Mouse (Mus musculus) liver, postnatal 0 days (tissue): Measurements from ENCODE around the gene Acoxl. TPM values are rescaled to one million over a fixed set of nuclear protein-coding genes. Genes with fewer than 3 reads are reported as not detected.

Experiments
- ATAC-seq: fragments of 200-750 bp; cut with Nextera tagmentation; 2 replicates; pipeline ENCODE4 v1.8.0; 2017; ENCODE audit warnings: mild to moderate bottlenecking, moderate library complexity
- DNase-seq: peaks from one replicate; pipeline ENCODE4 v3.0.0-alpha.2; 2016
- H3K27ac ChIP-seq: fragments of 300-500 bp; sonication (generic); 2 replicates; pipeline ENCODE4 v1.5.1; 2014; ENCODE audit warnings: antibody characterized with exemption, moderate library complexity, mild to moderate bottlenecking, low read depth
- H3K27me3 ChIP-seq: fragments of 300-500 bp; sonication (generic); 2 replicates; pipeline ENCODE4 v1.6.1; 2014; ENCODE audit warnings: low read length, control low read depth, mixed read lengths; ENCODE audit not compliant: insufficient read depth
- H3K36me3 ChIP-seq: fragments of 300-500 bp; sonication (generic); replicated peaks from 2 replicates; pipeline ENCODE4 v1.6.1; 2014; ENCODE audit warnings: mild to moderate bottlenecking, control low read depth, low read length, moderate library complexity, mixed read lengths; ENCODE audit not compliant: insufficient read depth
- H3K4me1 ChIP-seq: fragments of 300-500 bp; sonication (generic); 2 replicates; pipeline ENCODE4 v1.6.1; 2014; ENCODE audit warnings: antibody characterized with exemption, mild to moderate bottlenecking, control low read depth; ENCODE audit not compliant: insufficient read depth
- H3K4me2 ChIP-seq: fragments of 300-500 bp; sonication (generic); 2 replicates; pipeline ENCODE4 v1.6.1; 2014; ENCODE audit warnings: low read depth, mild to moderate bottlenecking, low read length, moderate library complexity, mixed read lengths
- H3K4me3 ChIP-seq: fragments of 300-500 bp; sonication (generic); 2 replicates; pipeline ENCODE4 v1.5.1; 2014; ENCODE audit warnings: low read depth, low read length
- H3K9ac ChIP-seq: fragments of 300-500 bp; sonication (generic); replicated peaks from 2 replicates; pipeline ENCODE4 v1.6.1; 2014; ENCODE audit warnings: mild to moderate bottlenecking, moderate library complexity
- H3K9me3 ChIP-seq: fragments of 300-500 bp; sonication (generic); 2 replicates; pipeline ENCODE4 v1.6.1; 2016; ENCODE audit warnings: mild to moderate bottlenecking, control low read depth, low read length, mixed read lengths
- CTCF ChIP-seq: sonication (generic); IDR thresholded peaks from 2 replicates; pipeline ENCODE4 v1.5.1; 2016; ENCODE audit warnings: antibody characterized with exemption, low read depth
- EP300 ChIP-seq: IDR thresholded peaks from 2 replicates; pipeline ENCODE4 v1.6.1; 2016; ENCODE audit warnings: antibody characterized with exemption, low read depth, mild to moderate bottlenecking
- WGBS: fragments of 180-500 bp; shearing (Covaris S2); extraction: QIAGEN DNeasy Blood & Tissue Kit; methylation state at CpG from one replicate; pipeline ENCODE4 v1.1.7; 2014; ENCODE audit not compliant: insufficient replicate concordance; 5-methylcytosine and 5-hydroxymethylcytosine counted together
- polyA plus RNA-seq: library from polyadenylated mRNA; unstranded; fragments of >200 nt; fragmentation: Nextera tagmentation; extraction: Ambion mirVana; gene quantifications from 2 replicates; pipeline ENCODE4 v1.2.1, GENCODE M21; 2015

Gene Acoxl
- polyA plus RNA-seq, 1 experiment from 2014 or later: 0.05 TPM

- no peak overlapping the region for H3K27ac ChIP-seq
- H3K9ac ChIP-seq: no peak overlapping the region
- DNase-seq (no peak), ATAC-seq (no peak)
- H3K4me3 ChIP-seq: no peak overlapping the region
- TF ChIP-seq CTCF (no peak), EP300 (no peak)
- H3K9me3 ChIP-seq: no peaks in the 10 kb centered on the region
- no peaks in the 10 kb centered on the region for H3K36me3 ChIP-seq
- peaks cover 6% of the 10 kb centered on the region for H3K4me1 ChIP-seq
- H3K4me2 ChIP-seq: no peak overlapping the region
- H3K27me3 ChIP-seq: no peaks in the 10 kb centered on the region
- WGBS: 69% methylated on average over 1 of the region's 1 CpGs
Observed at GRCm38 (mm10) chr2:127991656-127992055, 153.0 kb downstream of the Acoxl start.

GRCm38 (mm10) chr2:128008662-128009423 is 170.2 kb downstream of the Acoxl start:
- 39% methylated on average over 17 of the region's 17 CpGs for WGBS
- Histone ChIP-seq H3K27ac (peak overlapping the region; percentile 80), H3K9ac (no peak overlapping the region), H3K36me3 (no peaks in the 10 kb centered on the region), H3K4me2 (no peak overlapping the region), H3K4me1 (no peaks in the 10 kb centered on the region), H3K9me3 (no peaks in the 10 kb centered on the region), H3K27me3 (no peaks in the 10 kb centered on the region), H3K4me3 (no peak overlapping the region)
- peak; percentile 66 for ATAC-seq
- no peak for TF ChIP-seq CTCF
- no peak for TF ChIP-seq EP300
- peak; percentile 27 for DNase-seq

GRCm38 (mm10) chr2:128014613-128015012 is 175.9 kb downstream of the Acoxl start:
- no peak for ATAC-seq

GRCm38 (mm10) chr2:128015602-128016001 is 176.9 kb downstream of the Acoxl start:
- no peak overlapping the region for H3K9ac ChIP-seq
- H3K4me1 ChIP-seq: no peaks in the 10 kb centered on the region
- ATAC-seq: no peak

More at GRCm38 (mm10) chr2:128014613-128015012, 175.9 kb downstream of the Acoxl start:
- TF ChIP-seq CTCF (no peak), EP300 (no peak)
- Histone ChIP-seq H3K4me3 (no peak overlapping the region), H3K4me1 (no peaks in the 10 kb centered on the region), H3K9ac (no peak overlapping the region), H3K27me3 (no peaks in the 10 kb centered on the region), H3K9me3 (no peaks in the 10 kb centered on the region), H3K4me2 (no peak overlapping the region), H3K36me3 (no peaks in the 10 kb centered on the region), H3K27ac (no peak overlapping the region)
- peak; percentile 25 for DNase-seq
- 52% methylated on average over 2 of the region's 2 CpGs for WGBS

GRCm38 (mm10) chr2:128020039-128020907 is 181.6 kb downstream of the Acoxl start:
- Histone ChIP-seq H3K27me3 (no peaks in the 10 kb centered on the region), H3K36me3 (no peaks in the 10 kb centered on the region), H3K4me2 (no peak overlapping the region), H3K4me1 (no peaks in the 10 kb centered on the region), H3K9me3 (no peaks in the 10 kb centered on the region), H3K4me3 (no peak overlapping the region), H3K27ac (no peak overlapping the region), H3K9ac (no peak overlapping the region)
- DNase-seq: no peak
- 61% methylated on average over 7 of the region's 7 CpGs for WGBS
- TF ChIP-seq EP300 (no peak), CTCF (no peak)
- ATAC-seq: no peak

More at GRCm38 (mm10) chr2:128015602-128016001, 176.9 kb downstream of the Acoxl start:
- no peak for DNase-seq
- no peaks in the 10 kb centered on the region for H3K36me3 ChIP-seq
- no peaks in the 10 kb centered on the region for H3K27me3 ChIP-seq
- H3K9me3 ChIP-seq: no peaks in the 10 kb centered on the region
- H3K4me3 ChIP-seq: no peak overlapping the region
- 78% methylated on average over 8 of the region's 8 CpGs for WGBS
- no peak overlapping the region for H3K4me2 ChIP-seq
- TF ChIP-seq CTCF: no peak
- TF ChIP-seq EP300: no peak
- H3K27ac ChIP-seq: no peak overlapping the region

GRCm38 (mm10) chr2:128020908-128021193 is 182.2 kb downstream of the Acoxl start:
- no peak for TF ChIP-seq CTCF
- no peak for TF ChIP-seq EP300
- Histone ChIP-seq H3K27ac (no peak overlapping the region), H3K27me3 (no peaks in the 10 kb centered on the region), H3K4me1 (no peaks in the 10 kb centered on the region), H3K4me2 (no peak overlapping the region), H3K4me3 (no peak overlapping the region), H3K36me3 (no peaks in the 10 kb centered on the region), H3K9ac (no peak overlapping the region), H3K9me3 (no peaks in the 10 kb centered on the region)
- ATAC-seq (no peak), DNase-seq (no peak)
